Mouse (Mus musculus) heart, embryonic 14.5 days (tissue): ENCODE measurements around the gene Soat2. TPM values are rescaled to one million over a fixed set of nuclear protein-coding genes. Genes with fewer than 3 reads are reported as not detected.

Experiments
- ATAC-seq: fragments of 200-750 bp; cut with Nextera tagmentation; 2 replicates; pipeline ENCODE4 v1.8.0; 2017; ENCODE audit warnings: low read depth, moderate TSS enrichment; ENCODE audit not compliant: insufficient number of reproducible peaks, insufficient read depth, low FRiP score
- H3K27ac ChIP-seq, 2 experiments: fragments of 200-500 bp in 1 of 2; fragments of 300-500 bp in 1 of 2; sonication (generic) in 1 of 2; replicated peaks in 1 of 2; 2 replicates each; pipeline ENCODE4 v1.5.1; 2012 to 2014; ENCODE audit warnings: low read depth in 2 of 2, low read length in 2 of 2, control low read depth in 1 of 2, mild to moderate bottlenecking in 1 of 2, mixed read lengths in 1 of 2; ENCODE audit not compliant: control insufficient read depth in 1 of 2, insufficient read depth in 1 of 2
- H3K27me3 ChIP-seq: fragments of 300-500 bp; sonication (generic); 2 replicates; pipeline ENCODE4 v1.6.1; 2014; ENCODE audit warnings: mild to moderate bottlenecking, low read length, control low read depth; ENCODE audit not compliant: control insufficient read depth, insufficient read depth
- H3K36me3 ChIP-seq: fragments of 300-500 bp; sonication (generic); 2 replicates; pipeline ENCODE4 v1.6.1; 2014; ENCODE audit warnings: mild to moderate bottlenecking, control low read depth, low read length, mixed read lengths; ENCODE audit not compliant: control insufficient read depth, insufficient read depth
- H3K4me1 ChIP-seq, 2 experiments: fragments of 200-500 bp in 1 of 2; fragments of 300-500 bp in 1 of 2; sonication (generic) in 1 of 2; 2 replicates each; pipeline ENCODE4 v1.6.1; 2012 to 2014; ENCODE audit warnings: low read length in 2 of 2, control low read depth in 1 of 2, mixed read lengths in 1 of 2; ENCODE audit not compliant: control insufficient read depth in 2 of 2, insufficient read depth in 2 of 2
- H3K4me2 ChIP-seq: fragments of 300-500 bp; sonication (generic); 2 replicates; pipeline ENCODE4 v1.6.1; 2014; ENCODE audit warnings: mild to moderate bottlenecking, low read length
- H3K4me3 ChIP-seq, 2 experiments: fragments of 200-500 bp in 1 of 2; fragments of 300-500 bp in 1 of 2; sonication (generic) in 1 of 2; 2 replicates each; pipeline ENCODE4 v1.5.1; 2012 to 2014; ENCODE audit warnings: low read length in 2 of 2, mild to moderate bottlenecking in 2 of 2, control low read depth in 1 of 2, low read depth in 1 of 2, moderate library complexity in 1 of 2; ENCODE audit not compliant: control insufficient read depth in 1 of 2, insufficient read depth in 1 of 2
- H3K9ac ChIP-seq: fragments of 300-500 bp; sonication (generic); 2 replicates; pipeline ENCODE4 v1.6.1; 2014; ENCODE audit warnings: mild to moderate bottlenecking, low read length
- H3K9me3 ChIP-seq: fragments of 300-500 bp; sonication (generic); 2 replicates; pipeline ENCODE4 v1.6.1; 2016; ENCODE audit warnings: low read length, control low read depth; ENCODE audit not compliant: control insufficient read depth
- WGBS: fragments of 180-500 bp; shearing (Covaris S2); extraction: QIAGEN DNeasy Blood & Tissue Kit; methylation state at CpG from one replicate; pipeline ENCODE4 v1.1.7; 2014; 5-methylcytosine and 5-hydroxymethylcytosine counted together
- polyA plus RNA-seq: library from polyadenylated mRNA; unstranded; fragments of >200 nt; fragmentation: Nextera tagmentation; extraction: Ambion mirVana; gene quantifications from 2 replicates; pipeline ENCODE4 v1.2.1, GENCODE M21; 2014

Gene Soat2
- polyA plus RNA-seq, 1 experiment from 2014 or later, result 0.32 TPM

- Histone ChIP-seq H3K9ac (no peak overlapping the region), H3K4me1 (no peaks in the 10 kb centered on the region), H3K27ac (no peak overlapping the region), H3K27me3 (no peaks in the 10 kb centered on the region), H3K36me3 (no peaks in the 10 kb centered on the region), H3K4me3 (no peak overlapping the region), H3K4me2 (no peak overlapping the region), H3K9me3 (no peaks in the 10 kb centered on the region; the same call in 1 of the 2 replicates)
- 42% methylated on average over 20 of the region's 20 CpGs for WGBS
- ATAC-seq, result no peak
Measured at GRCm38 (mm10) chr15:102156836-102157235, 6.5 kb downstream of the Soat2 start.

- no peak overlapping the region for H3K27ac ChIP-seq
- no peak overlapping the region for H3K4me2 ChIP-seq
- WGBS, result 42% methylated on average over 25 of the region's 27 CpGs
- H3K27me3 ChIP-seq, result no peaks in the 10 kb centered on the region
- no peaks in the 10 kb centered on the region for H3K9me3 ChIP-seq
- H3K4me1 ChIP-seq, result no peaks in the 10 kb centered on the region
- H3K4me3 ChIP-seq, result no peak overlapping the region
- no peak for ATAC-seq
- H3K36me3 ChIP-seq, result no peaks in the 10 kb centered on the region
- H3K9ac ChIP-seq, result no peak overlapping the region
Measured at GRCm38 (mm10) chr15:102160415-102161060, 10.2 kb downstream of the Soat2 start.

GRCm38 (mm10) chr15:102163900-102164693 is 13.8 kb downstream of the Soat2 start:
- 42% methylated on average over 3 of the region's 3 CpGs for WGBS
- ATAC-seq, result no peak

GRCm38 (mm10) chr15:102165468-102166100 is 15.3 kb downstream of the Soat2 start:
- Histone ChIP-seq H3K27me3 (no peaks in the 10 kb centered on the region), H3K4me2 (no peak overlapping the region), H3K27ac (no peak overlapping the region), H3K4me1 (peaks cover 6 to 9% of the 10 kb centered on the region in 2 experiments; a peak in 3 of 4 replicates), H3K36me3 (no peaks in the 10 kb centered on the region), H3K4me3 (no peak overlapping the region), H3K9ac (no peak overlapping the region), H3K9me3 (no peaks in the 10 kb centered on the region)
- WGBS, result 47% methylated on average over 6 of the region's 6 CpGs
- no peak for ATAC-seq

More at GRCm38 (mm10) chr15:102163900-102164693, 13.8 kb downstream of the Soat2 start:
- Histone ChIP-seq H3K4me3 (no peak overlapping the region), H3K9ac (no peak overlapping the region), H3K9me3 (no peaks in the 10 kb centered on the region), H3K36me3 (no peaks in the 10 kb centered on the region), H3K27ac (no peak overlapping the region), H3K27me3 (no peaks in the 10 kb centered on the region), H3K4me2 (no peak overlapping the region), H3K4me1 (peaks cover 6 to 9% of the 10 kb centered on the region in 2 experiments; a peak in 3 of 4 replicates)

- 39% methylated on average over 6 of the region's 6 CpGs for WGBS
- no peak overlapping the region for H3K4me3 ChIP-seq
- H3K27ac ChIP-seq, result peak overlapping the region; percentile 6 to 53
- peaks cover 6 to 9% of the 10 kb centered on the region in 2 experiments; a peak in 3 of 4 replicates for H3K4me1 ChIP-seq
- H3K4me2 ChIP-seq, result no peak overlapping the region
- H3K9ac ChIP-seq, result no peak overlapping the region
- H3K36me3 ChIP-seq, result no peaks in the 10 kb centered on the region
- no peaks in the 10 kb centered on the region for H3K27me3 ChIP-seq
- no peaks in the 10 kb centered on the region for H3K9me3 ChIP-seq
- no peak for ATAC-seq
Measured at GRCm38 (mm10) chr15:102167620-102168021, 17.3 kb downstream of the Soat2 start.

- H3K4me1 ChIP-seq, result peaks cover 6 to 9% of the 10 kb centered on the region in 2 experiments; a peak in 3 of 4 replicates
- no peak overlapping the region for H3K9ac ChIP-seq
- H3K36me3 ChIP-seq, result no peaks in the 10 kb centered on the region
- H3K9me3 ChIP-seq, result peaks cover 1% of the 10 kb centered on the region; the same call in 1 of the 2 replicates
- H3K4me3 ChIP-seq, result no peak overlapping the region
- no peak overlapping the region for H3K4me2 ChIP-seq
- H3K27me3 ChIP-seq, result no peaks in the 10 kb centered on the region
- WGBS, result 71% methylated on average over 2 of the region's 2 CpGs
- H3K27ac ChIP-seq, result no peak overlapping the region
- no peak for ATAC-seq
Measured at GRCm38 (mm10) chr15:102169064-102169463, 18.7 kb downstream of the Soat2 start.

- 86% methylated on average over 3 of the region's 3 CpGs for whole genome bisulfite sequencing
- no peaks in the 10 kb centered on the region for H3K27me3 ChIP-seq
- no peak overlapping the region for H3K4me3 ChIP-seq
Measured at GRCm38 (mm10) chr15:102173581-102173980, 23.3 kb downstream of the Soat2 start.

More at GRCm38 (mm10) chr15:102173581-102173980, 23.3 kb downstream of the Soat2 start:
- Histone ChIP-seq H3K9ac (no peak overlapping the region), H3K9me3 (peaks cover 9% of the 10 kb centered on the region; the same call in 1 of the 2 replicates), H3K4me1 (no peaks in the 10 kb centered on the region), H3K4me2 (no peak overlapping the region), H3K36me3 (peaks cover 17% of the 10 kb centered on the region; the same call in 1 of the 2 replicates), H3K27ac (no peak overlapping the region)
- no peak for ATAC-seq
